Mouse (Mus musculus) neural tube, embryonic 14.5 days (tissue): ENCODE measurements around the gene Rcan2. TPM values are rescaled to one million over a fixed set of nuclear protein-coding genes. Genes with fewer than 3 reads are reported as not detected.
A peak's percentile ranks its signal among the peaks of the same experiment; 100 is the strongest.

Experiments
- ATAC-seq: fragments of 200-750 bp; cut with Nextera tagmentation; 2 replicates; pipeline ENCODE4 v1.8.0; 2017; ENCODE audit warnings: low read depth, mild to moderate bottlenecking, moderate TSS enrichment, moderate library complexity
- H3K27ac ChIP-seq: fragments of 300-500 bp; sonication (generic); 2 replicates; pipeline ENCODE4 v1.5.1; 2014; ENCODE audit warnings: low read depth, mild to moderate bottlenecking, control low read depth, low read length, moderate library complexity, mixed read lengths
- H3K27me3 ChIP-seq: fragments of 300-500 bp; sonication (generic); 2 replicates; pipeline ENCODE4 v1.6.1; 2014; ENCODE audit warnings: low read length; ENCODE audit not compliant: control insufficient read depth, insufficient read depth
- H3K36me3 ChIP-seq: fragments of 300-500 bp; sonication (generic); 2 replicates; pipeline ENCODE4 v1.6.1; 2014; ENCODE audit warnings: low read length, mixed read lengths; ENCODE audit not compliant: control insufficient read depth, insufficient read depth
- H3K4me1 ChIP-seq: fragments of 300-500 bp; sonication (generic); 2 replicates; pipeline ENCODE4 v1.6.1; 2014; ENCODE audit warnings: low read length; ENCODE audit not compliant: control insufficient read depth, insufficient read depth
- H3K4me2 ChIP-seq: fragments of 300-500 bp; sonication (generic); 2 replicates; pipeline ENCODE4 v1.6.1; 2014; ENCODE audit warnings: mild to moderate bottlenecking, low read depth, low read length, control low read depth
- H3K4me3 ChIP-seq: fragments of 300-500 bp; sonication (generic); 2 replicates; pipeline ENCODE4 v1.5.1; 2014; ENCODE audit warnings: low read depth, low read length, control low read depth, mixed read lengths
- H3K9ac ChIP-seq: fragments of 300-500 bp; sonication (generic); replicated peaks from 2 replicates; pipeline ENCODE4 v1.6.1; 2014; ENCODE audit warnings: low read depth, mild to moderate bottlenecking, control low read depth, low read length, mixed read lengths
- H3K9me3 ChIP-seq: fragments of 300-500 bp; sonication (generic); 2 replicates; pipeline ENCODE4 v1.6.1; 2016; ENCODE audit warnings: low read length; ENCODE audit not compliant: control insufficient read depth
- WGBS: fragments of 180-500 bp; shearing (Covaris S2); extraction: QIAGEN DNeasy Blood & Tissue Kit; methylation state at CpG from one replicate; pipeline ENCODE4 v1.1.7; 2014; 5-methylcytosine and 5-hydroxymethylcytosine counted together
- polyA plus RNA-seq: library from polyadenylated mRNA; unstranded; fragments of >200 nt; fragmentation: Nextera tagmentation; extraction: Ambion mirVana; gene quantifications from 2 replicates; pipeline ENCODE4 v1.2.1, GENCODE M21; 2014

The Rcan2 gene
- polyA plus RNA-seq, 1 experiment from 2014 or later = 130 TPM

- Histone ChIP-seq H3K27me3 (no peaks in the 10 kb centered on the region), H3K9me3 (no peaks in the 10 kb centered on the region), H3K4me1 (peaks cover 15% of the 10 kb centered on the region; the same call in 1 of the 2 replicates), H3K4me3 (no peak overlapping the region), H3K9ac (no peak overlapping the region), H3K27ac (peak overlapping the region; percentile 73), H3K36me3 (no peaks in the 10 kb centered on the region), H3K4me2 (no peak overlapping the region)
- peak; percentile 65; the same call in 1 of the 2 replicates for ATAC-seq
- WGBS = 9% methylated on average over 5 of the region's 5 CpGs
Measured at GRCm38 (mm10) chr17:44026378-44026777, 225.2 kb downstream of the Rcan2 start.

DNA sequence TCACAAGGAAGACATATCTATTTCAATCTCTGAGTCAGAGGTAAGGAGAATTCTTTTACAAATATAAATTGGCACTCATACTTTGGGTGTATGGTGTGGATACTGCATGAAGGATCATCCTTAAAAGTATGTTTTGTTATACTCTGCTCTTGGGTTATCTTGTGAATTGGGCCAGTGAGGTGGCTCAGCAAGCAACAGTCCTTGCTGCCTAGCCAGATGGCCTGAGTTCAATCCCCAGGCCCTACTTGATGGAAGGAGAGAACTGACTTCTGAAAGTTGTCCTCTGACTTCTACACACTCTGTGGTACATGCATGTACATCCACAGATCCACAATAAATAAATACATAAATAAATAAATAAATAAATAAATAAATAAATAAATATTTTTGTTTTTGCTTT is 225.6 kb downstream of the Rcan2 start:
- no peak overlapping the region for H3K4me2 ChIP-seq
- H3K36me3 ChIP-seq = no peaks in the 10 kb centered on the region
- ATAC-seq = peak; percentile 41; the same call in 1 of the 2 replicates
- H3K9ac ChIP-seq = no peak overlapping the region
- peaks cover 15% of the 10 kb centered on the region; the same call in 1 of the 2 replicates for H3K4me1 ChIP-seq
- H3K27me3 ChIP-seq = no peaks in the 10 kb centered on the region
- peak overlapping the region; percentile 73 for H3K27ac ChIP-seq
- no peaks in the 10 kb centered on the region for H3K9me3 ChIP-seq
- H3K4me3 ChIP-seq = no peak overlapping the region

DNA sequence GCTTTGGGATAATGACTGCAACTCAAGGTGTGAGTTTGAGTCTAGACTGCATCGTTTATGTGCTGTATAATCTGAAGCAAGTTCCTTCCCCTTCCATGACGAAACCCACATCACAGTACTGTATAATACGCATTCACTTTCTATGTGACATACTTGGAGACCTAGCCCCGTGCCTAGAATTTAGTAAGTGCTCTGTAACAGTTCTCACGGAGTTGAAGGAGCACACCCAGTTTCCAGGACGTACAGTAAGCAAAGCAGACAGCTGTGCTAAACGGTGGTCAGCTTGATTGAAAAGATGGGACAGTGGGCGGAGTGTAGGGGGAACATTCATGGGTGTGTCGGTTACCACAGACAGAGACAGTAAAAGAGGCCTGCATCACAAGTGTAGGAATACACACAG is 226.2 kb downstream of the Rcan2 start:
- Histone ChIP-seq H3K9me3 (no peaks in the 10 kb centered on the region), H3K36me3 (no peaks in the 10 kb centered on the region), H3K4me1 (peaks cover 15% of the 10 kb centered on the region; the same call in 1 of the 2 replicates), H3K4me2 (no peak overlapping the region), H3K4me3 (no peak overlapping the region), H3K9ac (no peak overlapping the region), H3K27me3 (no peaks in the 10 kb centered on the region), H3K27ac (no peak overlapping the region)
- WGBS = 91% methylated on average over 9 of the region's 9 CpGs
- no peak for ATAC-seq

- Histone ChIP-seq H3K27ac (no peak overlapping the region), H3K4me2 (no peak overlapping the region), H3K9ac (no peak overlapping the region), H3K4me3 (no peak overlapping the region), H3K4me1 (peaks cover 15% of the 10 kb centered on the region; the same call in 1 of the 2 replicates), H3K27me3 (no peaks in the 10 kb centered on the region), H3K9me3 (no peaks in the 10 kb centered on the region), H3K36me3 (no peaks in the 10 kb centered on the region)
- ATAC-seq = no peak
- WGBS = 65% methylated on average over 5 of the region's 5 CpGs
Measured at GRCm38 (mm10) chr17:44029616-44030015, 228.5 kb downstream of the Rcan2 start.

DNA sequence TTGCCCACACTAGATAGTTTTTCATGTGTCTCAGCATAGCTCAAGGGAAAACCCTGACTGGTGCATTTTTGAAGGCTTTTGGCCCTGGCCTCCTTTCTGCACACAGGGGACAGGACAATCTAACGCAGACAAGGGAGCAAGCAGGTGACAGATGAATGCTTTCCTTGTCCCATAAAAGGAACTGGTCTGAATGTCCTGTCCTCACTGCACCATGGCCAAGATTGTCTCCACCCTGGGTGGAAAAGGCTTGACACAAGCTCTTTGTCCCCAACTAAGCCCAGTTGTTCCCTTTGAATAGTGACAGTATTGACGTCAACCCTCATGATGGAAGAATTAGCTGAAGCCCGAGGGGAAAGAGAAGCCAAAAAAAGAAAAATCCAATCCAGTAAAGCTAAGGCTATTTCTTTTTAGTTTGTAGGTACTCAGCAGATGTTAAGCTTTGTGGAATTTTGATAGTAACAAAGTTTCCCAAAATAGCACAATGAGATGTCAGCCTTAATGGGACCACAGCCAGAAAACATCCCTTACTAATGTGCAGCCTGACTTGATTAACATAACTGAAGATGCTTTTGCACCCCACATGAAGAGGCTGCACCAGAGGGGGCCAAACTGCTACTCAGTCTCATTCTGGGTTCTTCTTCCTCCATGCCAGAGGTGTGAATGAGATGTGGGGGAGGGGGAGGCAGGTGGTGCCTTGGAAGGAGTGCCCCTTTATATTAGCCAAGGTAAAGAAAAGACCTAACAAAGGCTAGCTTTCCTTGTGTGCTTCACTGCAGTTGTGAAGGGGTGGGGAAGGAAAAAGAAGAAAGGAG is 229.8 kb downstream of the Rcan2 start:
- Histone ChIP-seq H3K27ac (no peak overlapping the region), H3K4me3 (no peak overlapping the region), H3K9ac (no peak overlapping the region), H3K27me3 (no peaks in the 10 kb centered on the region), H3K36me3 (no peaks in the 10 kb centered on the region), H3K9me3 (no peaks in the 10 kb centered on the region), H3K4me1 (peaks cover 11% of the 10 kb centered on the region; the same call in 1 of the 2 replicates), H3K4me2 (no peak overlapping the region)
- WGBS = 53% methylated on average over 3 of the region's 3 CpGs
- ATAC-seq = no peak

GRCm38 (mm10) chr17:44035005-44035404 is 233.9 kb downstream of the Rcan2 start:
- H3K27ac ChIP-seq = no peak overlapping the region
- no peak overlapping the region for H3K4me2 ChIP-seq
- no peaks in the 10 kb centered on the region for H3K36me3 ChIP-seq
- H3K9ac ChIP-seq = no peak overlapping the region
- H3K27me3 ChIP-seq = no peaks in the 10 kb centered on the region
- 0 out of 2 replicates have a peak, but pooled peaks cover 4% of the 10 kb centered on the region for H3K4me1 ChIP-seq
- H3K4me3 ChIP-seq = no peak overlapping the region
- WGBS = 96% methylated on average over 1 of the region's 1 CpGs
- ATAC-seq = no peak
- no peaks in the 10 kb centered on the region for H3K9me3 ChIP-seq

DNA sequence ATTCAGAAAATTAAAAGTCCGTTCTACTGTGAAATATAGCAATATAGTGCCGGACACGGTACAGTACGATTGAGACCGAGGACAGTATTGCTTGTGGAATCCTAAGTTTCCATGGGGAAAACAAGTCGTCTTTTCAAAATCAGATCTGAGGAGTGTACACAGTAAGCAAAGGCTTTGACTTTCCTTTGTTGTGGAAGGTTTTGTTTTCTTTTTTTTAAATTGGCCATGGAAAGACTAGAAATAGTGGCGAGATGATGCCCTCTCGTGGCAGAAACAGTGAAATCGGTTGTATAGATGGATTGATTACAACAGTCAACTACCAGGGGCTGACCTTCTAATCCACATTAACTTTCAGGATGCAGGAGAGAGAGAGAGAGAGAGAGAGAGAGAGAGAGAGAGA is 237.5 kb downstream of the Rcan2 start:
- WGBS = 58% methylated on average over 9 of the region's 9 CpGs
- Histone ChIP-seq H3K36me3 (no peaks in the 10 kb centered on the region), H3K4me1 (no peaks in the 10 kb centered on the region), H3K4me2 (no peak overlapping the region), H3K9me3 (no peaks in the 10 kb centered on the region), H3K9ac (no peak overlapping the region), H3K27me3 (no peaks in the 10 kb centered on the region), H3K27ac (no peak overlapping the region), H3K4me3 (no peak overlapping the region)
- peak; percentile 38; the same call in 1 of the 2 replicates for ATAC-seq

DNA sequence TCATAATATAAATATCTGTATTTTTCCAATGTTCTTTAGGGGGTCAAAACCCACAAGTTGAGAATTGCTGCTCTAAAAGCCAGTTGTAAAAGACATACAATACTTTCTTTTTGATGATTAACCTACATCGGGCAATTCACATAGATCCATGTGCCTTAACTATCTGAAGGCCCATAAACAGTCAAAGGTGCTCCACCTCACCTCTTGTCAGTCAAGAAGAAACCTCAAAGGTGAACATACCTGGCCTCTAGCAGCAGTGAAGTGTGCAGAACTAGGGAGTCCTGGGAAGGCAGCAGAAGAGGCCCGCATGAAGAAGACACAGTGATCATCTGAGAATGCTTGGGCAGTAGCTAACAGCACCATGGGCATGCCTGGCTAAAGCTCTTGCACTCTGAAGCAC is 239.3 kb downstream of the Rcan2 start:
- 100% methylated on average over 2 of the region's 2 CpGs for WGBS
- H3K27ac ChIP-seq = no peak overlapping the region
- no peak overlapping the region for H3K4me3 ChIP-seq
- no peaks in the 10 kb centered on the region for H3K27me3 ChIP-seq
- no peaks in the 10 kb centered on the region for H3K36me3 ChIP-seq
- ATAC-seq = no peak
- no peaks in the 10 kb centered on the region for H3K9me3 ChIP-seq
- no peaks in the 10 kb centered on the region for H3K4me1 ChIP-seq
- no peak overlapping the region for H3K9ac ChIP-seq
- H3K4me2 ChIP-seq = no peak overlapping the region

- Histone ChIP-seq H3K36me3 (no peaks in the 10 kb centered on the region), H3K27ac (no peak overlapping the region), H3K9ac (no peak overlapping the region), H3K27me3 (no peaks in the 10 kb centered on the region), H3K4me1 (no peaks in the 10 kb centered on the region), H3K4me3 (no peak overlapping the region), H3K9me3 (no peaks in the 10 kb centered on the region), H3K4me2 (no peak overlapping the region)
- ATAC-seq = no peak
- WGBS = 76% methylated on average over 2 of the region's 2 CpGs
Measured at GRCm38 (mm10) chr17:44042301-44042700, 241.2 kb downstream of the Rcan2 start.
